Mouse (Mus musculus): ENCODE data around the gene Tekt5. TPM values are rescaled to one million over a fixed set of nuclear protein-coding genes. Genes with fewer than 3 reads are reported as not detected.

The Tekt5 gene
- total RNA-seq, 2 experiments from 2014 or later = 0.14 to 0.22 TPM

Other genes with a start within 250 kb of the Tekt5 start
- gene Rpl39l, start 225.3 kb downstream of the Tekt5 start, total RNA-seq (2021) = not detected
- not detected for gene Atf7ip2, start 202.8 kb downstream of the Tekt5 start, total RNA-seq (2021)
- gene Emp2, start 81.5 kb downstream of the Tekt5 start, total RNA-seq (2021) = 10 to 100 TPM; 40.6 to 46.0 TPM
- 1 to 10 TPM; 8.5 to 8.7 TPM for gene Nubp1, start 16.5 kb upstream of the Tekt5 start, total RNA-seq (2021)
- gene Tvp23a, start 51.9 kb upstream of the Tekt5 start, total RNA-seq (2021) = under 1 TPM; 0.29 to 0.41 TPM
- gene Ciita, start 84.6 kb upstream of the Tekt5 start, total RNA-seq (2021) = under 1 TPM; 0.29 to 0.66 TPM
- 10 to 100 TPM; 29.4 to 32.5 TPM for gene Dexi, start 147.6 kb upstream of the Tekt5 start, total RNA-seq (2021)
- gene Clec16a, start 149.8 kb upstream of the Tekt5 start, total RNA-seq (2021) = 10 to 100 TPM; 46.0 to 50.7 TPM

Data from heart, postnatal 14 days (tissue).